Mouse (Mus musculus): ENCODE measurements around the gene Slc39a8. TPM values are rescaled to one million over a fixed set of nuclear protein-coding genes. Genes with fewer than 3 reads are reported as not detected.

The Slc39a8 gene
- polyA plus RNA-seq, 1 experiment: 35.7 TPM

GRCm38 (mm10) chr3:135862804-135863203 is 37.7 kb downstream of the Slc39a8 start:
- no peaks in the 10 kb centered on the region for H3K4me1 ChIP-seq (ENCODE audit: control insufficient read depth, insufficient read depth, low read length)
- H3K27ac ChIP-seq (ENCODE audit: insufficient read depth, low read length): no peak overlapping the region
- H3K36me3 ChIP-seq (ENCODE audit: control insufficient read depth, insufficient read depth, low read length, poor library complexity, severe bottlenecking): no peaks in the 10 kb centered on the region
- H3K9ac ChIP-seq (ENCODE audit: low read depth, poor library complexity, severe bottlenecking): no peak overlapping the region
- TF ChIP-seq POLR2A (IDR thresholded peaks at IDR 0.05; ENCODE audit: insufficient read depth, low read length) (no peak), CTCF (IDR thresholded peaks at IDR 0.05; ENCODE audit: low read depth, low read length) (no peak), EP300 (IDR thresholded peaks at IDR 0.05; ENCODE audit: insufficient read depth, low read depth, low read length) (no peak)
- no peaks in the 10 kb centered on the region for H3K9me3 ChIP-seq (replicated peaks; ENCODE audit: control insufficient read depth, insufficient read depth, low read length, poor library complexity, severe bottlenecking)
- no peak overlapping the region for H3K4me3 ChIP-seq (ENCODE audit: low read depth, low read length)
- no peaks in the 10 kb centered on the region for H3K27me3 ChIP-seq (ENCODE audit: control insufficient read depth, insufficient read depth, low read length, poor library complexity, severe bottlenecking)

- no peaks in the 10 kb centered on the region for H3K36me3 ChIP-seq (ENCODE audit: control insufficient read depth, insufficient read depth, low read length, poor library complexity, severe bottlenecking)
- TF ChIP-seq EP300 (IDR thresholded peaks at IDR 0.05; ENCODE audit: insufficient read depth, low read depth, low read length) (no peak), CTCF (IDR thresholded peaks at IDR 0.05; ENCODE audit: low read depth, low read length) (no peak), POLR2A (IDR thresholded peaks at IDR 0.05; ENCODE audit: insufficient read depth, low read length) (no peak)
Measured at GRCm38 (mm10) chr3:135869041-135869440, 44.0 kb downstream of the Slc39a8 start.

GRCm38 (mm10) chr3:135872325-135872724 is 47.2 kb downstream of the Slc39a8 start:
- no peak overlapping the region for H3K9ac ChIP-seq (ENCODE audit: low read depth, poor library complexity, severe bottlenecking)

More at GRCm38 (mm10) chr3:135869041-135869440, 44.0 kb downstream of the Slc39a8 start:
- Histone ChIP-seq H3K27me3 (ENCODE audit: control insufficient read depth, insufficient read depth, low read length, poor library complexity, severe bottlenecking) (no peaks in the 10 kb centered on the region), H3K9ac (ENCODE audit: low read depth, poor library complexity, severe bottlenecking) (no peak overlapping the region), H3K4me3 (ENCODE audit: low read depth, low read length) (no peak overlapping the region), H3K4me1 (ENCODE audit: control insufficient read depth, insufficient read depth, low read length) (no peaks in the 10 kb centered on the region), H3K27ac (ENCODE audit: insufficient read depth, low read length) (no peak overlapping the region), H3K9me3 (replicated peaks; ENCODE audit: control insufficient read depth, insufficient read depth, low read length, poor library complexity, severe bottlenecking) (no peaks in the 10 kb centered on the region)

GRCm38 (mm10) chr3:135873596-135873995 is 48.5 kb downstream of the Slc39a8 start:
- Histone ChIP-seq H3K4me3 (ENCODE audit: low read depth, low read length) (no peak overlapping the region), H3K27me3 (ENCODE audit: control insufficient read depth, insufficient read depth, low read length, poor library complexity, severe bottlenecking) (no peaks in the 10 kb centered on the region), H3K27ac (ENCODE audit: insufficient read depth, low read length) (no peak overlapping the region), H3K36me3 (ENCODE audit: control insufficient read depth, insufficient read depth, low read length, poor library complexity, severe bottlenecking) (no peaks in the 10 kb centered on the region), H3K4me1 (ENCODE audit: control insufficient read depth, insufficient read depth, low read length) (no peaks in the 10 kb centered on the region), H3K9me3 (replicated peaks; ENCODE audit: control insufficient read depth, insufficient read depth, low read length, poor library complexity, severe bottlenecking) (no peaks in the 10 kb centered on the region), H3K9ac (ENCODE audit: low read depth, poor library complexity, severe bottlenecking) (no peak overlapping the region)
- TF ChIP-seq POLR2A (IDR thresholded peaks at IDR 0.05; ENCODE audit: insufficient read depth, low read length): no peak
- TF ChIP-seq CTCF (IDR thresholded peaks at IDR 0.05; ENCODE audit: low read depth, low read length): no peak
- no peak for TF ChIP-seq EP300 (IDR thresholded peaks at IDR 0.05; ENCODE audit: insufficient read depth, low read depth, low read length)

More at GRCm38 (mm10) chr3:135872325-135872724, 47.2 kb downstream of the Slc39a8 start:
- Histone ChIP-seq H3K27ac (ENCODE audit: insufficient read depth, low read length) (no peak overlapping the region), H3K4me3 (ENCODE audit: low read depth, low read length) (no peak overlapping the region), H3K36me3 (ENCODE audit: control insufficient read depth, insufficient read depth, low read length, poor library complexity, severe bottlenecking) (no peaks in the 10 kb centered on the region), H3K27me3 (ENCODE audit: control insufficient read depth, insufficient read depth, low read length, poor library complexity, severe bottlenecking) (no peaks in the 10 kb centered on the region), H3K9me3 (replicated peaks; ENCODE audit: control insufficient read depth, insufficient read depth, low read length, poor library complexity, severe bottlenecking) (no peaks in the 10 kb centered on the region), H3K4me1 (ENCODE audit: control insufficient read depth, insufficient read depth, low read length) (no peaks in the 10 kb centered on the region)
- no peak for TF ChIP-seq POLR2A (IDR thresholded peaks at IDR 0.05; ENCODE audit: insufficient read depth, low read length)
- no peak for TF ChIP-seq EP300 (IDR thresholded peaks at IDR 0.05; ENCODE audit: insufficient read depth, low read depth, low read length)
- no peak for TF ChIP-seq CTCF (IDR thresholded peaks at IDR 0.05; ENCODE audit: low read depth, low read length)

- Histone ChIP-seq H3K9ac (ENCODE audit: low read depth, poor library complexity, severe bottlenecking) (no peak overlapping the region), H3K4me3 (ENCODE audit: low read depth, low read length) (no peak overlapping the region), H3K27me3 (ENCODE audit: control insufficient read depth, insufficient read depth, low read length, poor library complexity, severe bottlenecking) (no peaks in the 10 kb centered on the region), H3K4me1 (ENCODE audit: control insufficient read depth, insufficient read depth, low read length) (no peaks in the 10 kb centered on the region), H3K27ac (ENCODE audit: insufficient read depth, low read length) (no peak overlapping the region), H3K36me3 (ENCODE audit: control insufficient read depth, insufficient read depth, low read length, poor library complexity, severe bottlenecking) (no peaks in the 10 kb centered on the region), H3K9me3 (replicated peaks; ENCODE audit: control insufficient read depth, insufficient read depth, low read length, poor library complexity, severe bottlenecking) (no peaks in the 10 kb centered on the region)
- TF ChIP-seq CTCF (IDR thresholded peaks at IDR 0.05; ENCODE audit: low read depth, low read length): no peak
- no peak for TF ChIP-seq EP300 (IDR thresholded peaks at IDR 0.05; ENCODE audit: insufficient read depth, low read depth, low read length)
- TF ChIP-seq POLR2A (IDR thresholded peaks at IDR 0.05; ENCODE audit: insufficient read depth, low read length): no peak
Measured at GRCm38 (mm10) chr3:135878048-135878447, 53.0 kb downstream of the Slc39a8 start.

- Histone ChIP-seq H3K4me1 (ENCODE audit: control insufficient read depth, insufficient read depth, low read length) (no peaks in the 10 kb centered on the region), H3K27me3 (ENCODE audit: control insufficient read depth, insufficient read depth, low read length, poor library complexity, severe bottlenecking) (no peaks in the 10 kb centered on the region), H3K27ac (ENCODE audit: insufficient read depth, low read length) (no peak overlapping the region), H3K36me3 (ENCODE audit: control insufficient read depth, insufficient read depth, low read length, poor library complexity, severe bottlenecking) (no peaks in the 10 kb centered on the region), H3K9ac (ENCODE audit: low read depth, poor library complexity, severe bottlenecking) (no peak overlapping the region), H3K9me3 (replicated peaks; ENCODE audit: control insufficient read depth, insufficient read depth, low read length, poor library complexity, severe bottlenecking) (no peaks in the 10 kb centered on the region), H3K4me3 (ENCODE audit: low read depth, low read length) (no peak overlapping the region)
- TF ChIP-seq POLR2A (IDR thresholded peaks at IDR 0.05; ENCODE audit: insufficient read depth, low read length) (no peak), EP300 (IDR thresholded peaks at IDR 0.05; ENCODE audit: insufficient read depth, low read depth, low read length) (no peak), CTCF (IDR thresholded peaks at IDR 0.05; ENCODE audit: low read depth, low read length) (no peak)
Measured at GRCm38 (mm10) chr3:135885927-135886658, 61.0 kb downstream of the Slc39a8 start.

All from ES-Bruce4 (cell line).